Mouse (Mus musculus) forebrain, embryonic 15.5 days (tissue): ENCODE data around the gene Trim27. TPM values are rescaled to one million over a fixed set of nuclear protein-coding genes. Genes with fewer than 3 reads are reported as not detected.

Experiments used
- ATAC-seq: fragments of 200-750 bp; cut with Nextera tagmentation; replicated peaks from 2 replicates; pipeline ENCODE4 v1.8.0; 2017; ENCODE audit warnings: mild to moderate bottlenecking, moderate TSS enrichment, moderate library complexity
- H3K27ac ChIP-seq: fragments of 300-500 bp; sonication (generic); replicated peaks from 2 replicates; pipeline ENCODE4 v1.5.1; 2015; ENCODE audit warnings: mild to moderate bottlenecking, inconsistent platforms
- H3K27me3 ChIP-seq: fragments of 300-500 bp; sonication (generic); 2 replicates; pipeline ENCODE4 v1.6.1; 2015; ENCODE audit warnings: inconsistent platforms
- H3K36me3 ChIP-seq: fragments of 300-500 bp; sonication (generic); 2 replicates; pipeline ENCODE4 v1.6.1; 2015; ENCODE audit warnings: mild to moderate bottlenecking, inconsistent platforms
- H3K4me1 ChIP-seq: fragments of 300-500 bp; sonication (generic); 2 replicates; pipeline ENCODE4 v1.6.1; 2015; ENCODE audit warnings: inconsistent platforms
- H3K4me2 ChIP-seq: fragments of 300-500 bp; sonication (generic); replicated peaks from 2 replicates; pipeline ENCODE4 v1.6.1; 2015; ENCODE audit warnings: mild to moderate bottlenecking, inconsistent platforms
- H3K4me3 ChIP-seq: fragments of 300-500 bp; sonication (generic); 2 replicates; pipeline ENCODE4 v1.5.1; 2015; ENCODE audit warnings: mild to moderate bottlenecking, inconsistent platforms
- H3K9ac ChIP-seq: fragments of 300-500 bp; sonication (generic); replicated peaks from 2 replicates; pipeline ENCODE4 v1.6.1; 2015; ENCODE audit warnings: mild to moderate bottlenecking, inconsistent platforms
- H3K9me3 ChIP-seq: fragments of 300-500 bp; sonication (generic); 2 replicates; pipeline ENCODE4 v1.6.1; 2016; ENCODE audit warnings: inconsistent platforms
- WGBS: fragments of 180-500 bp; shearing (Covaris S2); methylation state at CpG from one replicate; pipeline ENCODE4 v1.1.7; 2015; ENCODE audit warnings: mixed read lengths; 5-methylcytosine and 5-hydroxymethylcytosine counted together
- polyA plus RNA-seq: library from polyadenylated mRNA; unstranded; fragments of >200 nt; fragmentation: Nextera tagmentation; extraction: Ambion mirVana; gene quantifications from 2 replicates; pipeline ENCODE4 v1.2.1, GENCODE M21; 2015

The Trim27 gene
- polyA plus RNA-seq, 1 experiment from 2014 or later, result 98.8 TPM

DNA sequence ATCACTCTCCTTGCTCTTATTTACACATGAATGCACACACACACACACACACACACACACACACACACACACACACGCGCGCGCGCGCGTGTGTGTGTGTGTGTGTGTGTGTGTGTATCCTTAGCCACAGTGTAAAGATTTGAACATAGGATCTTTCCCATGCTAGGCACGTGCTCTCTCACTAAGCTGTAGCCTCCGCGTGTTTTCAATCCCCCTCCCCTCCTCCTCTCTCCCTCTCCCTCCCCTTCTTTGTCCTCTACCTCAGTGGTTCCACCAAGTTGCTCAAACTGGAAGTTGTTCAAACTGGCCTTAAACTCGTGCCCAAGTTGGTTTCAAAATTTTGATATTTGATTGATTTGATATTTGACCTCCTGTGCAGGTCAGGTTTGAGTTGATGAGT is 2.5 kb upstream of the Trim27 start:
- H3K27ac ChIP-seq, result no peak overlapping the region
- no peak for ATAC-seq
- H3K36me3 ChIP-seq, result no peaks in the 10 kb centered on the region
- no peaks in the 10 kb centered on the region for H3K27me3 ChIP-seq
- WGBS, result 65% methylated on average over 11 of the region's 11 CpGs
- no peaks in the 10 kb centered on the region for H3K9me3 ChIP-seq
- no peak overlapping the region for H3K4me3 ChIP-seq
- no peak overlapping the region for H3K9ac ChIP-seq
- H3K4me1 ChIP-seq, result peaks cover 29% of the 10 kb centered on the region
- H3K4me2 ChIP-seq, result no peak overlapping the region

DNA sequence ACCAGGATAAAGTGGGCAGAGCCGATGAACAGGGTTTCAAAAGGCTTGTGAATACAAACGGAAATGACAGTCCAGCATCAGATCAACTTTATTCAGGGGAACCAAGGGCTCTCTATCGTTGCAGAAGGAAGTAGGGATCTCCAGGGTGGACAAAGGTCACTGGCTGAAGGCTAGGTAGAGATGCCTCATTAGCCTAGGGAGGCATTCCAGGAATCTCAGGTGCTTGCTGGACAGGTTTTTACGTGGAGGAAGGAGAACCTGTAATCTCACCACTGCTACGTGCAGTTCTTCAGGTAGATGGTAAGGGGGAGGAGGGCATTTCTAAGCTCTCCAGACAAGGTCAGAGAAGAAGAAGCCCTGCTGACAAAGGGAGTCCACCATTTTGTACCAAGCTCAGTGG is 1.6 kb upstream of the Trim27 start:
- H3K27me3 ChIP-seq, result no peaks in the 10 kb centered on the region
- H3K9ac ChIP-seq, result no peak overlapping the region
- H3K36me3 ChIP-seq, result peaks cover 8% of the 10 kb centered on the region
- no peaks in the 10 kb centered on the region for H3K9me3 ChIP-seq
- no peak overlapping the region for H3K4me2 ChIP-seq
- WGBS, result 69% methylated on average over 5 of the region's 5 CpGs
- no peak overlapping the region for H3K4me3 ChIP-seq
- no peak for ATAC-seq
- H3K27ac ChIP-seq, result no peak overlapping the region
- H3K4me1 ChIP-seq, result peaks cover 34% of the 10 kb centered on the region

DNA sequence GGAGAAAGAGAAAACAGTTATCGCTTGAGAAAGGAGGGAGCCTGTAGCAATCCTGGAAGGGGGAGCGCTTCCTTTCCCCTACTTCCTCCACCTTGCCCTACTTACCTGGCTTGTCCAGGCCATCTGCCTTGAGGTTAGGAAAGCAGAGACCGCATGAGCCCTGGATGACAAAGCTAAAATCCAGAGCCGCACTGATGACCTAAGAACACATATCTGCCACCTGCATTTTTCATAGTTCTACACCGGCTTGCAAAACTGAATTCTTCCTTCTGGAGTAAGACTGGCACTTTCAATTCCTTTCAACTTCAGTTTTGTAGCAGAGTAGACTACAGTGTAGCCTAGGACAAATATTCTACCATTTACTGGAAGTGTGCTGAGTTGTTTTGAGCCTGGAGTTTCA is 881 bp upstream of the Trim27 start:
- no peak for ATAC-seq
- WGBS, result 87% methylated on average over 5 of the region's 5 CpGs

DNA sequence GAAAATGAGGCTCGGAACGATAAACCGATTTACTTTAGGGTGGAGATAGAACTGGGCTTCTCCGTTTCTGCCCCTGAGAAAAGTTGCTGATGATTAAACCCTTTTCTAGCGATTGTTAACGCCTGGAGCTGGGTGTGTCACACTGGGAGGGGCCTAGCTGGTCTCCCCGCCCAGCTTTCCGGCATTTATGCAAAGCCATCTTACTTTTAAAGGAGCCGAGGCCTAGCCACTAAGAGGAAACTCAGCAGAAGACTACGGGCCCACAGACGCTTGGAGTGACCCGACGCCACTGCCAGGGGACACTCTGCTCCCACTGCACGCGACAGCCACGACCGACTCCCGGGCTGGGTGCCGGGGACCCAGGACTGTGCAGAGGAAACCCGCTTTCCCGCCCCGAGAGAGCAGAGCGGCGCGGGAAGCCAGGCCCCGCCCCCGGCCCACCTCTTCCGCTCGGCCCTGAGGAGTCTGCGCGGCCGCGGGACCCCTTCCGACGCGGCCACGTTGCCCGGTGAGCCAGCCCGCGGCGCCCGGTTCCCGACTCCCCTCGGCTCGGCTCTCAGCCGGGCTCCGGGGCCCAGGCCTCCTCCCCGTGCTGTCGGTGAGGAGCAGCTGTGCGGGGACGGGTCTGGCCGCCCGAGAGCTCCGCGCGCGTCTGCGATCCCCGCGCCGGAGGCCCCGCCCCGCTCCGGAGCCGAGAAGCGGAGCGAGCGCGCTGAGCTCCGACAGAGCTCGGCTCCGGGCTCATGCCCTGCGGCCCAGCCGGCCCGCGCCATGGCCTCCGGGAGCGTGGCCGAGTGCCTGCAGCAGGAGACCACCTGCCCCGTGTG is 692 bp downstream of the Trim27 start:
- Histone ChIP-seq H3K36me3 (peaks cover 30% of the 10 kb centered on the region), H3K4me3 (peak overlapping the region; percentile 99), H3K27me3 (no peaks in the 10 kb centered on the region), H3K27ac (peak overlapping the region; percentile 93), H3K9ac (peak overlapping the region; percentile 68), H3K4me2 (peak overlapping the region; percentile 72), H3K4me1 (peaks cover 36% of the 10 kb centered on the region), H3K9me3 (no peaks in the 10 kb centered on the region)
- WGBS, result under 1% methylated on average over 79 of the region's 80 CpGs
- ATAC-seq, result peak; percentile 98

More for the DNA sequence above, 881 bp upstream of the Trim27 start:
- Histone ChIP-seq H3K27ac (no peak overlapping the region), H3K4me3 (0 out of 2 replicates have a peak overlapping the region, but pooled peaks have one; percentile 99), H3K4me2 (no peak overlapping the region), H3K27me3 (no peaks in the 10 kb centered on the region), H3K9me3 (no peaks in the 10 kb centered on the region), H3K36me3 (peaks cover 15% of the 10 kb centered on the region), H3K9ac (no peak overlapping the region), H3K4me1 (peaks cover 35% of the 10 kb centered on the region)

DNA sequence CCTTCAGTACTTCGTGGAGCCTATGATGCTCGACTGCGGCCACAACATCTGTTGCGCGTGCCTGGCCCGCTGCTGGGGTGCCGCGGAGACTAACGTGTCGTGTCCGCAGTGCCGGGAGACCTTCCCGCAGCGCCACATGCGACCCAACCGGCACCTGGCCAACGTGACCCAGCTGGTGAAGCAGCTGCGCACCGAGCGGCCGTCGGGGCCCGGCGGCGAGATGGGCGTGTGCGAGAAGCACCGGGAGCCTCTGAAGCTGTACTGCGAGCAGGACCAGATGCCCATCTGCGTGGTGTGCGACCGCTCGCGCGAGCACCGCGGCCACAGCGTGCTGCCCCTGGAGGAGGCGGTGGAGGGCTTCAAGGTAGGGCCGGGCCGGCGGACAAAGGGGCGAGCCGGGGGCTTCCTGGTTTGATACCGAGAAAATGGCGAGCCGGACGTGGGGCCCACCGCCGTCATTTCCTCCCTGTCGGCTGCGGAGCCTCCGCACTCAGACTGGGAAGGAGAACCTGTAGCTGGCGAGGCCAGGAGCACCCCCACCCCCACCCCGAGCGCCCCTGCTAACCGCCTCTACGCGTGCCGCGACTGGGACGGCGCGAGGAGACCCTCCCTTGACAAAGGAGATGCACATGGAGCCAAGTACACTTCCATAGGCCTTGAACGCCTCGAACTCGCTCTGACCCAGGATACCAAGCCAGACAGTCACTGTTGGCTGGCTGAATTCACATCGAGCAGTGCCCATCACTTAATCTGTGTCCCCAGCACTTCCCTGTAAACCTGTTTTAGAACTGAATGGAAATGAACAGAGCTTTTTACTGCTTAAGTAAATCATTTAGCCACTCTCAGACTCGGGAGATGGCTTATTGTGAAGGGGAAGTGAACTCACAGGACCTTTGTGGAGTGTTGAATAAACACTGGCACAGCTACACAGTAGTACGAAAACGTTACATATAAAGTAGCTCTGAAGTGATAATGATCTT is 1.6 kb downstream of the Trim27 start:
- WGBS, result under 1% methylated on average over 70 of the region's 71 CpGs
- H3K4me2 ChIP-seq, result peak overlapping the region; percentile 72

DNA sequence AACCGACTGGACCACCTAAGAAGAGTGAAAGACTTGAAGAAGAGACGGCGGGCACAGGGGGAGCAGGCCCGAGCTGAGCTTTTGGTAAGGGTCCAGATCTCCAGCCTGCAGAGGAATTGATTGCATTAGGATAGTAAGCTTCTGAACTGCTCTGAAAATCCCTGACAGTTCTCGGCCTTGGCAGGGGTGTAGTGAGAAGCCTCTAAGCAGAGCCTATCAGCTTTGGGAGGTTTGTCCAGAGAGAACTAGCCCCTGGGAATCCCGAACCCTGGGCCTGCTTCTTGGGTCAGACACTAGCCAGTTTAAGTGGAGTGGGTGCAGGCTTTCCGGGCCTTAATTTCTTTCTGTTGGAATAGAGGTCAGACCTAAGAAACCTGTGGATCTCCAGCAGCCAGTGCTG is 2.8 kb downstream of the Trim27 start:
- ATAC-seq, result no peak

More for the DNA sequence above, 1.6 kb downstream of the Trim27 start:
- peak overlapping the region; percentile 68 for H3K9ac ChIP-seq
- no peaks in the 10 kb centered on the region for H3K27me3 ChIP-seq
- H3K27ac ChIP-seq, result peak overlapping the region; percentile 93
- H3K9me3 ChIP-seq, result no peaks in the 10 kb centered on the region
- H3K36me3 ChIP-seq, result peaks cover 37% of the 10 kb centered on the region
- H3K4me1 ChIP-seq, result peaks cover 36% of the 10 kb centered on the region
- peak; percentile 34 for ATAC-seq
- peak overlapping the region; percentile 99 for H3K4me3 ChIP-seq

DNA sequence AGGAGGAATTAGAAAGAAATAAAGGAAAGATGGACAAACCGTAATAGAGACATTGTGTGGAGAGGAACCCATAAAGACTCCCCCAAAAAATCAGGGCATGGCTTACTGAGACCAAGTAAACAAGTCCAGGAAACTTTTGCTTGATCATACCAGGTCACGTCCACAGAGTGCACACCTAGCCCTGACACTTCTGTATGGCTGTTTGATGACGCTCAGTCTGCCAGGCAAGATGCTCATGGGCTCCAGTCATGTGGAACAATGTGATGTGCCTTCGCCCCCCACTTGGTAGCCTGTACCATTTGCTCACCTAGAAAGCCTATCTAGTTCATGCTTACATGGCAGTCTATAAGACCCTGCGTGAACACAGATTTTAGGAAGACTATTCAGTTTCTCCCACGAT is 3.8 kb downstream of the Trim27 start:
- no peak for ATAC-seq
- peaks cover 58% of the 10 kb centered on the region for H3K36me3 ChIP-seq
- peaks cover 36% of the 10 kb centered on the region for H3K4me1 ChIP-seq
- no peak overlapping the region for H3K4me2 ChIP-seq
- no peaks in the 10 kb centered on the region for H3K27me3 ChIP-seq
- H3K27ac ChIP-seq, result no peak overlapping the region
- no peaks in the 10 kb centered on the region for H3K9me3 ChIP-seq
- no peak overlapping the region for H3K4me3 ChIP-seq
- H3K9ac ChIP-seq, result no peak overlapping the region
- 94% methylated on average over 6 of the region's 6 CpGs for WGBS

More for the DNA sequence above, 2.8 kb downstream of the Trim27 start:
- Histone ChIP-seq H3K9me3 (no peaks in the 10 kb centered on the region), H3K9ac (peak overlapping the region; percentile 11; the same call in 1 of the 2 replicates), H3K4me3 (peak overlapping the region; percentile 99), H3K27me3 (no peaks in the 10 kb centered on the region), H3K27ac (no peak overlapping the region), H3K4me2 (peak overlapping the region; percentile 72), H3K4me1 (peaks cover 36% of the 10 kb centered on the region), H3K36me3 (peaks cover 48% of the 10 kb centered on the region)
- 69% methylated on average over 7 of the region's 7 CpGs for WGBS

DNA sequence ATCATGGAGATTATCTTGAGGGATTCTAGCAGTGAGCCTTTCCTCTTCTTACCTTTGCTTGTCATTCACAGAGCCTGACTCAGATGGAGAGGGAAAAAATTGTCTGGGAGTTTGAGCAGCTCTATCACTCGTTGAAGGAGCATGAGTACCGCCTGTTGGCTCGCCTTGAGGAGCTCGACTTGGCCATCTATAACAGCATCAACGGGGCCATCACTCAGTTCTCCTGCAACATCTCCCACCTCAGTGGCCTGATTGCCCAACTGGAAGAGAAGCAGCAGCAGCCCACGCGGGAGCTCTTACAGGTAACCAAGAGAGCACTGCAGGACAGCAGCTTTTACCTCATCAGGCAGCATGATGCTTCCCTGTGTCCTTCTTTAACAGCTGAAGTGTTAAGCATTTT is 4.4 kb downstream of the Trim27 start:
- no peaks in the 10 kb centered on the region for H3K9me3 ChIP-seq
- H3K27ac ChIP-seq, result no peak overlapping the region
- 94% methylated on average over 7 of the region's 7 CpGs for WGBS
- ATAC-seq, result no peak
- H3K4me2 ChIP-seq, result no peak overlapping the region
- H3K36me3 ChIP-seq, result peaks cover 64% of the 10 kb centered on the region
- no peak overlapping the region for H3K9ac ChIP-seq
- no peak overlapping the region for H3K4me3 ChIP-seq
- peaks cover 34% of the 10 kb centered on the region for H3K4me1 ChIP-seq
- H3K27me3 ChIP-seq, result no peaks in the 10 kb centered on the region

DNA sequence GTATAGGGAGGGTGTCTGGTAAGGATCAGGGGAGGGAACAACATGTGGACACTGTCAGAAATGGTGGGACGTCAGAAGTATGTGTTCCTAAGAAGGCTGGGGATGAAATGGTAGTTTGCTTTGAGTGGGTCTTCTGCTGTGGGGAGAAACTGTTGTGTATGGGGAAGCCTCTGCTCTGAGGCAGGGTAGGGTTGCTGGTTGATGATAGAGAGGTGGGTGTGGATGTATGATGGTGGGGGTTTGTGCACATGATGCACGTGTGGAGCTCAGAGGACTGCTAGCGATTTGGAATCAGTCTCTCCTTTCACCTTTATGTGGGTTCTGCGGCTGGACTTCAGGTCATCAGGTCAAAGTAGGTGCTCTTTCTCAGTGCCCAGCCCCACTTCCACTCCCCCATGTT is 6.3 kb downstream of the Trim27 start:
- Histone ChIP-seq H3K9me3 (no peaks in the 10 kb centered on the region), H3K27ac (no peak overlapping the region), H3K27me3 (no peaks in the 10 kb centered on the region), H3K9ac (no peak overlapping the region), H3K36me3 (peaks cover 83% of the 10 kb centered on the region), H3K4me1 (peaks cover 28% of the 10 kb centered on the region), H3K4me2 (no peak overlapping the region), H3K4me3 (no peak overlapping the region)
- WGBS, result 89% methylated on average over 4 of the region's 4 CpGs
- no peak for ATAC-seq

DNA sequence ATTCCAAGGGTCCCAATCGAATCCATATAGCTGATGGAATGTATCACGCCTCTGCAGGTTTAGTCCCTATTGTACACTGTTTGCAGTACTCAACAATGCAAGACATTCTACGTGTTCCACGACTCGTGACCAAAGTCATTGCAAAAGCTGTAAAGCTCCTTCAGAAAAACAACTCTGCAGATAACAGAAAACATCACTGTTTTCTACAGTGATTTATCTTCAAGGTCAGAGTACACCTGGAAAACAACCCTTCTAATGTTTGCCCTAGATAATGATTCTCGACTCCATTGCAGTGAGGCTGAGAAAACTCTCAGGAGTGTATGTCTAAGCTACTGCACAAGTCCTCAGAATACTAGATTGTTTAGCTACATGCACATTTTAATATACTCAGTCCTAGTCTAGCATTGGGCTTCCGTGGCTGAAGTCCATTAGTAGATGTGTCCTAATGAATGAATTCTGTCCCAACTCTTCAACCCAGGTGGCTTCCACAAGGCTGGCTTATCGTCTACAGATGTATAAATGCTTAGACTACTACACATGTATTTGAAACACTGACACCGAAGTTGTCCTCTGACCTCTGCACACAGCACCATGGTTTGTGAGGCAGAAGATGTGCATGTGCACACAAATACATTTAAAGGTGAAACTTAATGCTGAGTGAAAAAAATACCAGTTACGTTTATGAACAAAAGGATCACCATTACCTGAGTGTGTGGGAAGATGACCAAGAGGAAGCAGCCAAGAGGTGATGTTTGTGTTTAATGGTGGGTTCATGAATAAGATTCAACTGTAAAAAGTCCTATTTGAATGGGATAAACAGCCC is 16.4 kb downstream of the Trim27 start:
- WGBS, result 88% methylated on average over 10 of the region's 10 CpGs
- Histone ChIP-seq H3K9ac (no peak overlapping the region), H3K27me3 (no peaks in the 10 kb centered on the region), H3K4me1 (no peaks in the 10 kb centered on the region), H3K4me3 (no peak overlapping the region), H3K9me3 (no peaks in the 10 kb centered on the region), H3K36me3 (peaks cover 33% of the 10 kb centered on the region), H3K4me2 (no peak overlapping the region), H3K27ac (no peak overlapping the region)
- ATAC-seq, result no peak

DNA sequence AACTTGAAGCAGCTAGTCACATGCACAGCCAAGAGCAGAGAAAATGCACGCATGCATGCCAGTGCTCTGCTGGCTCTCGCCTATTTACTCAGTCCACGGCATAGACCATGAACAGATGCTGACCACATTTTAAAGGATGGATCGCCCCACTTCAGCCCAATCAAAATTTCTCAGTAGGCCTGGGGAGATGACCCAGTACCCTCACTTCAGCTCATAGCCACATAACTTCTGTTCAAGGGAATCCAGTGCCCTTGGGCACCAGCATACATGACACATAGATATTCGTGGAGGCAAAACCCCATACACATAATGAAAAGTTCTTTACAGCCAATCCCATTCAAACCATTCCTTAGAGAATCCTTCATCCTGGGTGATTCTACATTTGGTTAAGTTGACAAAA is 18.5 kb downstream of the Trim27 start:
- WGBS, result 78% methylated on average over 5 of the region's 5 CpGs
- Histone ChIP-seq H3K9me3 (no peaks in the 10 kb centered on the region), H3K36me3 (peaks cover 13% of the 10 kb centered on the region), H3K4me1 (no peaks in the 10 kb centered on the region), H3K9ac (no peak overlapping the region), H3K4me2 (no peak overlapping the region), H3K27me3 (no peaks in the 10 kb centered on the region), H3K27ac (no peak overlapping the region), H3K4me3 (no peak overlapping the region)
- no peak for ATAC-seq
